Mouse (Mus musculus) macrophage (primary cell): ENCODE measurements around the gene Blm. TPM values are rescaled to one million over a fixed set of nuclear protein-coding genes. Genes with fewer than 3 reads are reported as not detected.

Experiments
- H3K27ac ChIP-seq: fragments of 350-480 bp; formaldehyde crosslinking; 2 replicates; pipeline ENCODE4 v1.9.0; 2021
- H3K36me3 ChIP-seq: fragments of 350-480 bp; formaldehyde crosslinking; 2 replicates; pipeline ENCODE4 v1.9.0; 2021; ENCODE audit errors: inconsistent target
- H3K4me3 ChIP-seq: fragments of 350-480 bp; formaldehyde crosslinking; 2 replicates; pipeline ENCODE4 v1.9.0; 2021; ENCODE audit errors: inconsistent target
- H3K79me2 ChIP-seq: fragments of 350-480 bp; formaldehyde crosslinking; 2 replicates; pipeline ENCODE4 v1.9.0; 2021; ENCODE audit errors: inconsistent target
- WGBS: methylation state at CpG from one replicate; pipeline ENCODE4 v1.1.7; 2026; ENCODE audit warnings: inconsistent platforms; ENCODE audit not compliant: missing documents; 5-methylcytosine and 5-hydroxymethylcytosine counted together
- polyA plus RNA-seq: library from polyadenylated mRNA; stranded (reverse); fragments of 250-400 nt; gene quantifications from 3 replicates; pipeline ENCODE4 v1.2.4, GENCODE M21; 2018; ENCODE audit warnings: inconsistent platforms

Blm gene
- polyA plus RNA-seq, 1 experiment from 2014 or later: 9.1 TPM

GRCm38 (mm10) chr7:80500099-80500498 lies 34.8 kb downstream of the Blm start:
- Histone ChIP-seq H3K27ac (peak overlapping the region; percentile 60), H3K36me3 (no peaks in the 10 kb centered on the region), H3K79me2 (no peaks in the 10 kb centered on the region), H3K4me3 (no peak overlapping the region)

- 82% methylated on average over 9 of the region's 9 CpGs for WGBS
- peak overlapping the region; percentile 60 for H3K27ac ChIP-seq
- H3K36me3 ChIP-seq: no peaks in the 10 kb centered on the region
- H3K79me2 ChIP-seq: no peaks in the 10 kb centered on the region
- no peak overlapping the region for H3K4me3 ChIP-seq
These were observed 35.5 kb downstream of the Blm start for GRCm38 (mm10) chr7:80499190-80499962.

GRCm38 (mm10) chr7:80496656-80497055 lies 38.3 kb downstream of the Blm start:
- WGBS: 89% methylated on average over 3 of the region's 3 CpGs
- Histone ChIP-seq H3K79me2 (no peaks in the 10 kb centered on the region), H3K36me3 (no peaks in the 10 kb centered on the region), H3K4me3 (no peak overlapping the region), H3K27ac (peak overlapping the region; percentile 43; the same call in 1 of the 2 replicates)

- H3K36me3 ChIP-seq: no peaks in the 10 kb centered on the region
- peak overlapping the region; percentile 43 for H3K27ac ChIP-seq
- WGBS: 3% methylated on average over 6 of the region's 6 CpGs
- no peak overlapping the region for H3K4me3 ChIP-seq
- no peaks in the 10 kb centered on the region for H3K79me2 ChIP-seq
These were observed 39.7 kb downstream of the Blm start for GRCm38 (mm10) chr7:80495210-80495609.

- no peak overlapping the region for H3K27ac ChIP-seq
These were observed 42.9 kb downstream of the Blm start for GRCm38 (mm10) chr7:80491995-80492394.

GRCm38 (mm10) chr7:80491086-80491485 lies 43.8 kb downstream of the Blm start:
- Histone ChIP-seq H3K27ac (no peak overlapping the region), H3K36me3 (no peaks in the 10 kb centered on the region), H3K4me3 (no peak overlapping the region), H3K79me2 (no peaks in the 10 kb centered on the region)
- 98% methylated on average over 3 of the region's 3 CpGs for WGBS

More at GRCm38 (mm10) chr7:80491995-80492394, 42.9 kb downstream of the Blm start:
- Histone ChIP-seq H3K79me2 (no peaks in the 10 kb centered on the region), H3K36me3 (no peaks in the 10 kb centered on the region), H3K4me3 (no peak overlapping the region)
- WGBS: 100% methylated on average over 3 of the region's 3 CpGs

GRCm38 (mm10) chr7:80490351-80490750 lies 44.6 kb downstream of the Blm start:
- Histone ChIP-seq H3K27ac (no peak overlapping the region), H3K36me3 (no peaks in the 10 kb centered on the region), H3K4me3 (no peak overlapping the region), H3K79me2 (no peaks in the 10 kb centered on the region)
- 100% methylated on average over 2 of the region's 2 CpGs for WGBS

- Histone ChIP-seq H3K27ac (no peak overlapping the region), H3K36me3 (no peaks in the 10 kb centered on the region), H3K4me3 (no peak overlapping the region), H3K79me2 (no peaks in the 10 kb centered on the region)
- 100% methylated on average over 1 of the region's 1 CpGs for WGBS
These were observed 45.5 kb downstream of the Blm start for GRCm38 (mm10) chr7:80489445-80489844.

- no peaks in the 10 kb centered on the region for H3K79me2 ChIP-seq
- H3K36me3 ChIP-seq: no peaks in the 10 kb centered on the region
- H3K27ac ChIP-seq: no peak overlapping the region
- WGBS: 88% methylated on average over 4 of the region's 4 CpGs
- no peak overlapping the region for H3K4me3 ChIP-seq
These were observed 47.7 kb downstream of the Blm start for GRCm38 (mm10) chr7:80487239-80487638.

- WGBS: 93% methylated on average over 5 of the region's 7 CpGs
- H3K79me2 ChIP-seq: no peaks in the 10 kb centered on the region
- H3K36me3 ChIP-seq: no peaks in the 10 kb centered on the region
- no peak overlapping the region for H3K27ac ChIP-seq
- no peak overlapping the region for H3K4me3 ChIP-seq
These were observed 54.8 kb downstream of the Blm start for GRCm38 (mm10) chr7:80480097-80480496.

- Histone ChIP-seq H3K4me3 (no peak overlapping the region), H3K27ac (no peak overlapping the region), H3K79me2 (no peaks in the 10 kb centered on the region), H3K36me3 (no peaks in the 10 kb centered on the region)
- 71% methylated on average over 7 of the region's 7 CpGs for WGBS
These were observed 61.1 kb downstream of the Blm start for GRCm38 (mm10) chr7:80473837-80474236.

- no peaks in the 10 kb centered on the region for H3K79me2 ChIP-seq
- no peak overlapping the region for H3K4me3 ChIP-seq
- H3K36me3 ChIP-seq: no peaks in the 10 kb centered on the region
- WGBS: 80% methylated on average over 2 of the region's 2 CpGs
- no peak overlapping the region for H3K27ac ChIP-seq
These were observed 66.1 kb downstream of the Blm start for GRCm38 (mm10) chr7:80468851-80469250.

GRCm38 (mm10) chr7:80467334-80467733 lies 67.6 kb downstream of the Blm start:
- 86% methylated on average over 2 of the region's 2 CpGs for WGBS
- Histone ChIP-seq H3K79me2 (no peaks in the 10 kb centered on the region), H3K36me3 (no peaks in the 10 kb centered on the region), H3K27ac (no peak overlapping the region), H3K4me3 (no peak overlapping the region)

GRCm38 (mm10) chr7:80464831-80465230 lies 70.1 kb downstream of the Blm start:
- WGBS: 98% methylated on average over 5 of the region's 5 CpGs
- H3K27ac ChIP-seq: no peak overlapping the region
- no peaks in the 10 kb centered on the region for H3K79me2 ChIP-seq
- H3K36me3 ChIP-seq: no peaks in the 10 kb centered on the region
- H3K4me3 ChIP-seq: no peak overlapping the region

GRCm38 (mm10) chr7:80461891-80462290 lies 73.0 kb downstream of the Blm start:
- WGBS: 98% methylated on average over 7 of the region's 7 CpGs
- H3K36me3 ChIP-seq: no peaks in the 10 kb centered on the region
- H3K4me3 ChIP-seq: no peak overlapping the region
- no peak overlapping the region for H3K27ac ChIP-seq
- H3K79me2 ChIP-seq: no peaks in the 10 kb centered on the region

GRCm38 (mm10) chr7:80460892-80461291 lies 74.0 kb downstream of the Blm start:
- no peaks in the 10 kb centered on the region for H3K36me3 ChIP-seq
- H3K79me2 ChIP-seq: no peaks in the 10 kb centered on the region
- 96% methylated on average over 4 of the region's 4 CpGs for WGBS
- no peak overlapping the region for H3K27ac ChIP-seq
- no peak overlapping the region for H3K4me3 ChIP-seq
